ENCODE assay signal across 36 mouse cellular contexts in the genomic region with DNA sequence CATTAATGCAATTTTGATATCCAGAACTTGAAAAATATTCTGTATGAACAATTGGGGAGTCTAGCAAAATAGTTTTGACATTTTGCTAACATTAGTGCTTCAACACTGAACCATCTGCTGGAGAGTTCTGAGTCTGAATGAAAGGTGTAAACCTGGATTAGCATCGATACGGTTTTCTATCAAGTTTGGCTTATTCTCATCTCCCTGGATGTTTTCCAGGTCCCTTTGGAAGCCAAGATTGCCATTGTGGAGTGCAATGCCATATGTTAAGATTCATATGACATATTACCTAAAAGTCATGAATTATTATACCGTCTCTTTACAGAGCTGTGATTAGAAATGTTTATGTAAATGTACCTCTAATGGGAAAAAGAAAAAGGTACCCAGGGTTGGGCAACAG. TPM values are rescaled to one million over a fixed set of nuclear protein-coding genes. Genes with fewer than 3 reads are reported as not detected.
DNase-seq lines count a peak whose midpoint lies in the region; ATAC-seq and TF ChIP-seq lines count a peak whose summit lies in the region.
"Had no signal": no experiment of that assay in that cellular context is flagged by ENCODE, and none has a peak within 500 bp of the region (broad histone marks: within the 10 kb centered on the region; RNA-seq: fewer than 3 reads in every experiment).

No protein-coding gene starts in this region.

- no peak for TF ChIP-seq CTCF in hindbrain, postnatal 0 days (IDR thresholded peaks at IDR 0.05; ENCODE audit: low read depth)

- no peaks in the 10 kb centered on the region for H3K36me3 ChIP-seq in forebrain, embryonic 14.5 days (ENCODE audit: control insufficient read depth, insufficient read depth, low read length)
- H3K36me3 ChIP-seq in forebrain, embryonic 12.5 days (replicated peaks), result no peaks in the 10 kb centered on the region
- H3K36me3 ChIP-seq in hindbrain, postnatal 0 days (ENCODE audit: insufficient read depth, low read length), result no peaks in the 10 kb centered on the region
- no peaks in the 10 kb centered on the region for H3K36me3 ChIP-seq in hindbrain, embryonic 10.5 days
- H3K36me3 ChIP-seq: embryonic facial prominence, embryonic 10.5 days; embryonic facial prominence, embryonic 15.5 days; heart, embryonic 10.5 days; heart, embryonic 15.5 days; hindbrain, embryonic 12.5 days; midbrain, embryonic 15.5 days; neural tube, embryonic 15.5 days; stomach, embryonic 15.5 days had no signal

- peaks cover 11% of the 10 kb centered on the region for H3K4me1 ChIP-seq in forebrain, embryonic 14.5 days (ENCODE audit: control insufficient read depth, insufficient read depth, low read length)
- peaks cover 6% of the 10 kb centered on the region for H3K4me1 ChIP-seq in forebrain, embryonic 12.5 days
- H3K4me1 ChIP-seq in hindbrain, postnatal 0 days (ENCODE audit: insufficient read depth, low read length), result no peaks in the 10 kb centered on the region; the same call in 1 of the 2 replicates
- H3K4me1 ChIP-seq in hindbrain, embryonic 10.5 days (replicated peaks), result 0 out of 2 replicates have a peak, but pooled peaks cover 3% of the 10 kb centered on the region
- H3K4me1 ChIP-seq: embryonic facial prominence, embryonic 10.5 days; embryonic facial prominence, embryonic 15.5 days; heart, embryonic 10.5 days; midbrain, embryonic 15.5 days; stomach, embryonic 15.5 days had no signal

- H3K4me2 ChIP-seq in forebrain, embryonic 14.5 days (ENCODE audit: low read length), result no peak overlapping the region
- no peak overlapping the region for H3K4me2 ChIP-seq in forebrain, embryonic 12.5 days
- H3K4me2 ChIP-seq in hindbrain, postnatal 0 days (ENCODE audit: low read depth, low read length), result no peak overlapping the region
- H3K4me2 ChIP-seq: embryonic facial prominence, embryonic 15.5 days; heart, embryonic 15.5 days; hindbrain, embryonic 12.5 days; lung, embryonic 14.5 days; midbrain, embryonic 15.5 days; neural tube, embryonic 15.5 days; stomach, embryonic 15.5 days had no signal

- DNase-seq in forebrain, embryonic 14.5 days (ENCODE audit: low spot score), result peak; percentile 73
- DNase-seq in hindbrain, postnatal 0 days (ENCODE audit: low spot score), result peak; percentile 22
- no peak for DNase-seq in hindbrain, embryonic 10.5 days (ENCODE audit: low spot score)
- peak; percentile 21 to 35 for DNase-seq in cerebellum, adult 18-20 months
- peak; percentile 21 to 61 for DNase-seq in cerebellum, postnatal 14 days
- DNase-seq in Muller cell, postnatal 12 days (ENCODE audit: inconsistent ontology term), result no peak
- DNase-seq: adrenal gland, postnatal 25 days; gastrocnemius, postnatal 25 days; heart, adult 11 months; kidney, adult 11 months; kidney, postnatal 25 days; liver; lung, embryonic 14.5 days; lung, postnatal 14 days; right cerebral cortex, postnatal 25 days had no signal

- H3K27me3 ChIP-seq in forebrain, embryonic 14.5 days (replicated peaks; ENCODE audit: control insufficient read depth, insufficient read depth, low read length), result no peaks in the 10 kb centered on the region
- no peaks in the 10 kb centered on the region for H3K27me3 ChIP-seq in forebrain, embryonic 12.5 days
- no peaks in the 10 kb centered on the region for H3K27me3 ChIP-seq in hindbrain, postnatal 0 days (ENCODE audit: insufficient read depth, low read length)
- no peaks in the 10 kb centered on the region for H3K27me3 ChIP-seq in hindbrain, embryonic 10.5 days (ENCODE audit: insufficient read depth, poor library complexity, severe bottlenecking)
- H3K27me3 ChIP-seq: embryonic facial prominence, embryonic 15.5 days; heart, embryonic 15.5 days; hindbrain, embryonic 12.5 days; midbrain, embryonic 15.5 days; neural tube, embryonic 15.5 days; stomach, embryonic 15.5 days had no signal

- 0 out of 2 replicates have a peak overlapping the region, but pooled peaks have one; percentile 5 for H3K27ac ChIP-seq in forebrain, embryonic 14.5 days (ENCODE audit: low read depth, low read length)
- H3K27ac ChIP-seq in forebrain, embryonic 12.5 days, result no peak overlapping the region
- H3K27ac ChIP-seq in hindbrain, postnatal 0 days, result no peak overlapping the region
- H3K27ac ChIP-seq in hindbrain, embryonic 10.5 days, result no peak overlapping the region
- H3K27ac ChIP-seq: embryonic facial prominence, embryonic 10.5 days; embryonic facial prominence, embryonic 15.5 days; heart, embryonic 10.5 days; heart, embryonic 15.5 days; hindbrain, embryonic 12.5 days; liver, embryonic 14.5 days; midbrain, embryonic 15.5 days; neural tube, embryonic 15.5 days; stomach, embryonic 15.5 days had no signal

- no peaks in the 10 kb centered on the region for H3K9me3 ChIP-seq in forebrain, embryonic 14.5 days (replicated peaks; ENCODE audit: control insufficient read depth, low read length)
- H3K9me3 ChIP-seq in forebrain, embryonic 12.5 days, result no peaks in the 10 kb centered on the region
- no peaks in the 10 kb centered on the region for H3K9me3 ChIP-seq in hindbrain, postnatal 0 days (ENCODE audit: low read length)
- no peaks in the 10 kb centered on the region for H3K9me3 ChIP-seq in hindbrain, embryonic 10.5 days
- H3K9me3 ChIP-seq: embryonic facial prominence, embryonic 10.5 days; embryonic facial prominence, embryonic 15.5 days; heart, embryonic 10.5 days; heart, embryonic 15.5 days; hindbrain, embryonic 12.5 days; midbrain, embryonic 15.5 days; neural tube, embryonic 15.5 days; stomach, embryonic 15.5 days had no signal

- 57% methylated on average over 3 of the region's 3 CpGs for WGBS in forebrain, embryonic 14.5 days
- 85% methylated on average over 3 of the region's 3 CpGs for WGBS in forebrain, embryonic 12.5 days
- 60% methylated on average over 3 of the region's 3 CpGs for WGBS in hindbrain, postnatal 0 days
- WGBS in hindbrain, embryonic 10.5 days, result 89% methylated on average over 3 of the region's 3 CpGs

- no peak for ATAC-seq in forebrain, embryonic 14.5 days
- ATAC-seq in forebrain, embryonic 12.5 days (ENCODE audit: low FRiP score), result no peak
- ATAC-seq in hindbrain, postnatal 0 days, result no peak
- ATAC-seq: CD4-positive, CD25-positive, alpha-beta regulatory T cell, adult 4 months; inflammation-experienced regulatory T-cells, adult 6 months; midbrain, embryonic 15.5 days had no signal

- H3K4me3 ChIP-seq in forebrain, embryonic 14.5 days (ENCODE audit: low read depth, low read length), result no peak overlapping the region
- H3K4me3 ChIP-seq in forebrain, embryonic 12.5 days (replicated peaks), result no peak overlapping the region
- no peak overlapping the region for H3K4me3 ChIP-seq in hindbrain, postnatal 0 days (ENCODE audit: low read length)
- no peak overlapping the region for H3K4me3 ChIP-seq in hindbrain, embryonic 10.5 days
- H3K4me3 ChIP-seq: embryonic facial prominence, embryonic 10.5 days; embryonic facial prominence, embryonic 15.5 days; heart, embryonic 10.5 days; heart, embryonic 15.5 days; hindbrain, embryonic 12.5 days; midbrain, embryonic 15.5 days; neural tube, embryonic 15.5 days; stomach, embryonic 15.5 days had no signal

- no peak overlapping the region for H3K9ac ChIP-seq in forebrain, embryonic 14.5 days (ENCODE audit: low read length)
- H3K9ac ChIP-seq in forebrain, embryonic 12.5 days, result no peak overlapping the region
- H3K9ac ChIP-seq in hindbrain, postnatal 0 days (replicated peaks; ENCODE audit: low read length), result no peak overlapping the region
- H3K9ac ChIP-seq: embryonic facial prominence, embryonic 15.5 days; heart, embryonic 15.5 days; hindbrain, embryonic 12.5 days; liver, embryonic 14.5 days; lung, embryonic 14.5 days; midbrain, embryonic 15.5 days; neural tube, embryonic 15.5 days; stomach, embryonic 15.5 days had no signal

RNA-seq across cellular contexts. Expression of a gene that starts 21.5 kb away (rescaled TPM):
- 0.08 TPM in 1 of 2 replicates, not detected in the other for polyA plus RNA-seq in forebrain, embryonic 14.5 days (2014; fragmentation: Nextera tagmentation; extraction: Ambion mirVana)
- 0.05 TPM in 1 of 2 replicates, not detected in the other for polyA plus RNA-seq in forebrain, embryonic 12.5 days (2016; fragmentation: Nextera tagmentation; extraction: Ambion mirVana)
- not detected in 2 replicates for total RNA-seq in hindbrain, postnatal 0 days (2014; rRNA removed)
- 0.05 TPM in 1 of 2 replicates, not detected in the other for polyA plus RNA-seq in hindbrain, postnatal 0 days (2015; fragmentation: Nextera tagmentation; extraction: Ambion mirVana)
- polyA plus RNA-seq in hindbrain, embryonic 10.5 days (2016; fragmentation: Nextera tagmentation; extraction: Ambion mirVana), result not detected in 2 replicates
- total RNA-seq: adrenal gland, adult 18-20 months; adrenal gland, postnatal 25 days; gastrocnemius, adult 18-20 months; gastrocnemius, postnatal 25 days; heart, postnatal 25 days; layer of hippocampus, adult 8-10 months; left cerebral cortex, adult 18-20 months had no signal
- polyA plus RNA-seq: CD4-positive, CD25-positive, alpha-beta regulatory T cell, adult 4 months; cerebellum, adult 2 months; embryonic facial prominence, embryonic 10.5 days; embryonic facial prominence, embryonic 15.5 days; heart, embryonic 10.5 days; heart, embryonic 15.5 days; hindbrain, embryonic 12.5 days; inflammation-experienced regulatory T-cells, adult 6 months; kidney, embryonic 14.5 days; limb, embryonic 11.5 days; liver, embryonic 14.5 days; midbrain, embryonic 15.5 days; neural tube, embryonic 15.5 days had no signal

RNA-seq across cellular contexts. Expression of a gene that starts 43.1 kb away (rescaled TPM):
- polyA plus RNA-seq in forebrain, embryonic 14.5 days (2014; fragmentation: Nextera tagmentation; extraction: Ambion mirVana), result not detected in 2 replicates
- polyA plus RNA-seq in forebrain, embryonic 12.5 days (2016; fragmentation: Nextera tagmentation; extraction: Ambion mirVana), result not detected in 2 replicates
- not detected in 2 replicates for total RNA-seq in hindbrain, postnatal 0 days (2014; rRNA removed)
- not detected in 2 replicates for polyA plus RNA-seq in hindbrain, postnatal 0 days (2015; fragmentation: Nextera tagmentation; extraction: Ambion mirVana)
- polyA plus RNA-seq in hindbrain, embryonic 10.5 days (2016; fragmentation: Nextera tagmentation; extraction: Ambion mirVana), result not detected in 2 replicates
- total RNA-seq: adrenal gland, adult 18-20 months; adrenal gland, postnatal 25 days; gastrocnemius, adult 18-20 months; gastrocnemius, postnatal 25 days; heart, postnatal 25 days; layer of hippocampus, adult 8-10 months; left cerebral cortex, adult 18-20 months had no signal
- polyA plus RNA-seq: cerebellum, adult 2 months; embryonic facial prominence, embryonic 10.5 days; embryonic facial prominence, embryonic 15.5 days; frontal cortex, adult 2 months; heart, embryonic 10.5 days; heart, embryonic 15.5 days; hindbrain, embryonic 12.5 days; kidney, embryonic 14.5 days; limb, embryonic 11.5 days; liver, embryonic 14.5 days; lung, embryonic 14.5 days; midbrain, embryonic 15.5 days; neural tube, embryonic 15.5 days; stomach, embryonic 15.5 days had no signal

Comparison
In these comparisons a context has a peak if more than half of its experiments do, and no peak if none do; other contexts are left out.
1. DNase-seq: peak in forebrain, embryonic 14.5 days (single experiment), hindbrain, postnatal 0 days (single experiment), cerebellum, adult 18-20 months (2 of 2) and cerebellum, postnatal 14 days (2 of 2); none in hindbrain, embryonic 10.5 days (single experiment) and Muller cell, postnatal 12 days (single experiment).